Mouse (Mus musculus) urinary bladder, postnatal 4 days (tissue): Measurements from ENCODE around the gene Xrn2.

Experiments used
- DNase-seq, 2 experiments: peaks; one replicate each; pipeline ENCODE4 v3.0.0; 2021 to 2022; ENCODE audit warnings: low spot score in 2 of 2

Gene Xrn2

GRCm38 (mm10) chr2:147053229-147053892 lies 40.6 kb downstream of the Xrn2 start:
- no peak for DNase-seq

DNA sequence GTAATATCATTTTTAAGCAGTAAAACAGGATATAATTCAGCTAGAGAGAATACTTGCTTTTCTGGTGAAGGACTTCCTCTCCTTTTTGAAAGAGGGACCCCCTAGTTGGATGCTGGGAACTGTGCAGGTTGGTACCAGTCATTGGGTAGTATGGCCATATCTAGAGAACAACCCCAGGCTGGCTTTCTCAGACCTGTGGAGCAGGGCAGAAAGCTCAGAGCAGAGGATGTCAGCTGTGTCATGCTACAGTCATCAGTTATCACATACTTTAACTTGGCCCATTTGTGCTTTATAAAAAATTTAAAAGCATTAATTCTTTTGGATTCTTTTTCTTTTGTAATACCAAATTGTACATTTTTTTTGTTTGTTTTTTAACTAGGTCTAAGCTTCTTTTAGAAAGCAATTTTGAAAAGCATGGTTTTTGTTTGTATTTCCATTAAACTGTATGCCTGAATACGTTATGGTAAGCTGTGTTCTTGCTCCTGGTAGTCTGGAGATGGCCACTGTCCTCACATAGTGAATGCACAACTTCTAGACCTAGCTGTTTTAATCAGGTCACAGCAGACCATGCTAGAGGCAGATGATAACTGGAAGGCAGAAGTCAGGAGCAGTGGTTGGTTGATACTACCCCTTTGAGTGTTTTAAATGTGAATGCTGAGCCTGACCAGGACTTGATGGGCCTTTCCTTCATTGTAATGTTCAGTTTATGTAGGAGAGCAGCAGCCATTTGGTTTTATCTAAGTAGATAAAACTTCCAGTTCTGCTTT lies 54.9 kb downstream of the Xrn2 start:
- no peak for DNase-seq

DNA sequence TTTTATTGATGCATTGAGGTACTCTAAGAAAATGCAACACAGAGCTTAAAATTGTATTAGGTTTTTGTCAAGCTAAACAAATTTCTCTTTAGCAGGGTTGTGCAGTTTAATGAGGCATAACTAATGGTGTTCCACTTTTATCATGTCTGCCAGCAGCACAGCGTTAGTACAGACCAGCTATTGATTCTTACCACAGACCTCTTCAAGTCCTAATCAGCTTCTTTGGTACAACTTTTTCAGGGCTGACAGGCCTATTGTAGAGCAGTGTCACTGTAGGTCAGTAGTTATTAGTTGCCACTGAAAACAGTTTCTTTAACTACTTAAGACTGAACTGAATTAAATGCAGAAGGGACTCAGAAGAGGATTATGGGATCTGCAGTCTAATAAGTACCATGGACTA lies 56.3 kb downstream of the Xrn2 start:
- no peak for DNase-seq

DNA sequence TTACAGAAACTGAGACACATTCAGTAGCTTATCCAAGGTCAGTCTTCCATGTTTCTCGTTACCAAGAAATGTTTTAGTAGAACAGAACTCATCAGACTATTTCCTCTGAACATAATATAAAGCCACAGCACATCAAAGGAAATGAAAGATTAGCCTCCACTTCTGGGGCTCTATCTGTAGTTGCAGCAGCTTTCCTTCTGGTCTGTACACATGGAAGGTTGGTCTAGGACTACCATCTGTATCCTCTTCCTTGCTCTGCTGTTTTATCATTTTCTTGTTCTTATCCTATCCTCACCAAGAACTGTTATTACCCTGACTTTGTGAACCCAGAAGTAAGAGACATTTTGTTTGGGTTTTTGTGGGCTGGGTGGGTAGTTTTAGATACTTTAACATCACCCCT lies 57.5 kb downstream of the Xrn2 start:
- no peak for DNase-seq

DNA sequence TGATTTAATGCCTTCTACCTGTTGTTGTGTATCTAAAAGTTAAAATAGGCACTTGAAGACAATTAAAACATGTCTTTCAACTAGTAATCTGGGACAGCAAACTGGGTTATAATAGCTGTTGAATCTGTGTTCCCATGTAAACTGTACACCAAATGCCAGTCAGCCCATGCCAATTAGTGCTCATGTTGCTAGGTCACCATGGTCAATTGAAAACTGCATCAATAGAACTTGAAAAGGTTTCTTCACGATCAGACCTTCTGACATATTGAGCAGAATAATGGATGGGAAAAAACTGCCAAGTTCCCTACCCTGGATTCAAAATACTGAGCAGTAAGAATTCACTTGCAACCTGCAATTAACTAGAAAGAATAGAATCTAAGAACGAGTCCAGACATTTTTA lies 61.2 kb downstream of the Xrn2 start:
- no peak for DNase-seq

DNA sequence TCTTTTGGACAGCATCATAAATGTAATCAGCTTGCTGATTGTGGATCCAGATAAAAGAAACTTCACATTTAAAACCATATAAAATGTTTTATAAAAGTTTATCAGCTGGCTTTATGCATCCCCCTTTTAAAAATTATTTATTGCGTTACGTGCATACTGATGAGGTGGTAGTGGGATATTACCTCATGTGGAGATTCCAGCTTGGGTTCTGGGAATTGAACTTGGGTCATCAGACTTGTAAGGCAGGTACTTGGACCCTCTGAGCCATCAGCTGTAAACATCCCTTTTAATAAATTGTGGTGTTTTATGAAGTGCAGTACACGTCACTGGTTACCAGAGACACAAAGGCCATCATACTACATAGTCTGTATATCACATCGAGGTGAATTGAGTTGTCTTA lies 61.6 kb downstream of the Xrn2 start:
- DNase-seq = no peak

DNA sequence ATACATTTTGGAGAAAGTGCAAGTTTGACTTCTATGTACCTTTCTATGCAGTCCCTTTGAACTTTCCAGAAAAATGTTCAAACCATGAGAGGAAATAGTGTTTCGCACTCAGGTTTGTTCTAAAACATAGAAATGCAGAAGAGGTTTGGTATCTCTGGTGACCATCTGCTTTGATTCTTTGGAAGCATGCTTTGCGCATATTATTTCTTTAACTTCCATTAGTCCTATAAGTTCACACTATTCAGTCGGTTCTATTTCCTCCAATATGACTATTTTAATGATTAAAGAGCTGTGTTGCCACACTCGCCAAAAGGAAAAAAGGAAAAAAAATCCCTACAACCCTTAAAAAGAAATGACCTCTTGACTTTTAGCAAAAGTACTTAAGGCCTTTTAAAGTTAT lies 69.6 kb downstream of the Xrn2 start:
- DNase-seq = no peak

DNA sequence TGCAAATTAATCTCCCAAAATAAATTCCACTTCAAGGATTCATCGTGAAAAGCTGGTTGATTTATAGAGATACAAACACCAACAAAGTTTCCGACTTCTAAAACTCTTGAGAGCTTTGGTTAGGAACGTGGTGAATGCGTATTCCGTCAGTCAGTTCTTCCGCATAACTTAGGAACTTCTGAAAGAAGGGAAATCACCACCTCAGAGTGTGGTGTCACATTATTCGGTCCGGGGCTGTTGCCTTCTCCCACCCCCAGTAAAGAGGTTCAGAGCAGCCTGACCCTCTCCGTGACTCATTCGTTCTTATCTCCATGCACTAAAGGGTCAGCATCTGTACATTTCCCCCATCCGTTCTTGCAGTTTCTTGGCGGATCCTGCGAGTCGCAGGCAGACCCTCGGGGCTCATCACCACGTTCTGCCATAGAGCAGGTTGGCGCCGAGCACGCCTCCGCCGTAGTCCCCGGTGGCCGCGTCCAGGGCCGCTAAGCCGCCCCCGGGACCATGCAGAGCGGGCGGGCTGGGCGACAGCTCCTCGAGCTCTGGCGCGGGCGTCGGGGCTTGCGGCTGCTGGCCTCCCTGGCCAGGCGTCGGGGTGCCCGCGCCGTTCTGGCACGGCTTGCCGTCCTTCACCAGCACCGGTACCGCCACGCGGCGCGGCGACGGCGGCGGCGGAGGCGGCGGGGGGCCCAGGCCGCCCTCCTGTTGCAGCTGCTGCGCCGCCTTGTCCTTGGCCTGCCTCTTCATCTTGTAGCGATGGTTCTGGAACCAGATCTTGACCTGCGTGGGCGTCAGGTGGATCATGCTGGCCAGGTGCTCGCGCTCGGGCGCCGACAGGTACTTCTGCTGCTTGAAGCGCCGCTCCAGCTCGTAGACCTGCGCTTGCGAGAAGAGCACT lies 70.9 kb downstream of the Xrn2 start:
- DNase-seq = peak in 1 of 2 experiments; percentile 20

DNA sequence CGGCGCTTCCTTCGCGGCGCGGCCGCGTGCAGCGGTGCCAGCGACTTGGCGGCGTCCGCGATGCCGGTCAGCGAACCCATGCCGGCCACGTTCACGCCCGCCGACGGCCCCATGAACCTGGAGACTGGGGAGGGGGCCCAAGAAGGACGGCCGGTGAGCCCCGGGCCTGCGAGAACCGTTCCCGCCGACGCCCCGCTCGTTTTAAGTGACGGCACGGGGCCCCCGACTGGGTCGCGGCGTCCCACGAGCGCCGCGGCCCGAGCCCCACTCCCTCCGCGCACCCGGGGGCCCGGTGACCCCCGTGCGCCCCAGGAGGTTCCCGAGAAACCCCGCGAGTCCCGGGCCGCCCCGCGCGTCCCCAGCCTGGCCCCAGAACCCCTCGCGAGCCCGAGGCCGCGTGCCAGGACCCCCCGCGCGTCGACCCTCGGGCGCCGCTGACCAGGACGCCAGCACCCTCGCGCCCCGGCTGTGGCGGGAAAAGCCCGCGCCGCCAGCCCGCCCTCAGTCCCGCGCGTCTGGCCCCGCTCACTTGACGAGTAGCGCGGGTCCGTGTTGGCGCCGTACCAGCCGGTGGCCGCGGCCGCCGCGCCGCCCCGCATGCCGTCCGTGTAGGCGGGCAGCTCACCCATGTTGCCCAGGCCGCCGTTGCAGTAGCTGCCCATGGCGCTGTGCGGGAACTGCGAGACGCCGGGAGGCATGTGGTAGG lies 71.7 kb downstream of the Xrn2 start:
- DNase-seq = no peak

DNA sequence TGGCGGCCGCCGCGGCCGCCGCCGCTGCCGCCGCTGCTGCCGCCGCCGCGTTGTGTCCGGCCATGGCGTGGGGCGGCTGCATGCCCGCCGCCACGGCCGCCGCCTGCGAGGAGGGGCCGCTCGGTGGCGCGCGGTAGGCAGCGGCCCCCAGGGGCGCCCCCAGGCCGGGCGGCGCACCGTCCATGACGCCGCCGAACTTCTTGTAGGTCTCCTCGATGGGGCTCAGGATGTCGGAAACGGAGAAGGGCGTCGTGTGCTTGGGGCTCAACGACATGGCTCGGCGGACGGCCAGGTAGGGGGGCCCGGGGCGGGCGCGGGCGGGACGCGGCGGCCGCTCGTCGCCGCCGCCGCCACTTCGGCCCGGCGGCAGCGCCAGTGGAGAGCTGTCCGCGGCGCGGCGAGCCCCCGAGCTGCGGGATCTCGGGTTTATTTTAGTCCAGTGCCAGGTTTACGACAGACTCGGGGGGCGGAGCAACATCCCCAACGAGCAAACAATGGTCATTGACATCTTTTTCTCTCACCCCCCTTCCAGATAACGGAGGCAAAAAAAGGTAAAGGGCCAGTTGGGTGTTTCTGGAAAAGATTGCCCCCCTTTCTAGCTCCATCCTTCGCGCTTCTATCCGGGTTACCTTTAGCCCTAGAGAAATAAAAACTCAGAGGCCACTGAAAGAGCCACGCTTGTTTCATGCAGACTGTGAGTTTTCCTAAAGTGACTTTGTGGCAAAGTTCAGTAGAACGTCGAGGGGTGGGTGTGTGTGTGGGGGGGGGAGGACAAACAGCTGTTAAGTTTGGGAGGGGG lies 72.5 kb downstream of the Xrn2 start, which contains the start of gene Nkx2-4:
Gene Nkx2-4, minus strand, starts transcription at position 374 of the 799 bp plus-strand sequence.
- no peak for DNase-seq

DNA sequence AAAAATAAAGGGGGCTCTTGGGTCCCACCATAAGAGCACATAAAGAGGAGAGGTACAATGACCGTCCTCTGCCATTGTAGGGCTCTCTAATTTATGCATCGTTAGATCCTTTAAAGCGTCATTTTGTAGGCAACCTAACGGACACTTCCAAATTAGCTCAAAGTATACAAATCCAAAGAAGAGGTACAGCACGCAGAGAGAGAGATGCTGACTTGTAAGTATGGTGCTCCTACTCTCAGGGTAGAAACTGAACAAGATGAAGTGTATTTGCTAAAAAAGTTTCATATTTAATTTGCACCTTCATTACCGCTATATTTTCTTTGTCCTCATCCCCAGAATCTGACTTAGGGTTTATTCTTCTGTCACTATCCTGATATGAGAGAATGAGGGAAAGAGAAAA lies 73.1 kb downstream of the Xrn2 start:
- DNase-seq = no peak

DNA sequence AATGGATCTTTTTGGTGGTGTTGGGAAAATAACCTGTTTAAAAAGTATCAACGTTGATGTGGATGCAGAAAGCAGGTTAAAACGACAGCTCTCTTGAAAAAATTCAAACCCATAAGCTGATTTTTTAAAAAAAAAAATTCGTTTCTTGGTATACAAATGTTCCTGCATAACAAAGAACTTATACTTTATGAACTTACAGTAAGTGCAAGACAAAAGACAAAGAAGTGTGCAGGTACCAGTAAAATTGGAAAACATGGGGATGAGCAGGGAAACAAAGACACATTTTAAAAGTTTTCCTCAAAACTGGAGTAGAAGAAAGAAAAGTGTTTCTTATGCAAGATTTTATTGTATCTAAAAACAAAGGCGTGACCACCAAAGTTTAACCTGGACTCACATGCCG lies 73.6 kb downstream of the Xrn2 start:
- no peak for DNase-seq

GRCm38 (mm10) chr2:147119736-147120135 lies 106.9 kb downstream of the Xrn2 start:
- DNase-seq = no peak

DNA sequence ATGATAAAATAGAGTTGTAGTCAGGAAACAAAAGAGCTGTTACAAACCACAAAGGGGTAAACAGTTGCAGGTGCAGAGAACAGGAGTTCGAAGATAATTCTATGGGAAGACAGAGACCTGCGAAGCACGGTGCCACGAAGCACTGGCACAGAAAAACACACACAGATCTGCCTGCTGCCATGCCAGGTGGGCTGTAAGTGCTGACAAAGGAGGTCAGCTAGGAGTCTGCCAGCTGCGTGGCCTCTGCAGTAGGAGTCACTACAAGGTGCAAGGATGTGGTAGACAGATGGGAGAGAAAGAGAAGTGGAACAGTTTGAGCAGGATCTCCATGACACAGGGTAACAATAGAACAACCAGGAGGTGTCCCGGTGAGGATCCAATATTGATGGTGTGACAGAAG lies 114.6 kb downstream of the Xrn2 start:
- DNase-seq = no peak
